Mouse (Mus musculus) cortical plate, adult 2 months (tissue): ENCODE results near the gene Yju2.

ENCODE experiments used
- CTCF ChIP-seq: fragments of 200-500 bp; IDR thresholded peaks from 2 replicates; pipeline ENCODE4 v1.5.1; 2011; ENCODE audit warnings: mild to moderate bottlenecking, control low read depth, low read length; ENCODE audit not compliant: insufficient read depth; ENCODE audit errors: extremely low read depth
- POLR2A ChIP-seq: fragments of 200-500 bp; IDR thresholded peaks from 2 replicates; pipeline ENCODE4 v1.6.1; 2011; ENCODE audit warnings: mild to moderate bottlenecking, low read length, control low read depth; ENCODE audit not compliant: insufficient read depth; ENCODE audit errors: extremely low read depth

GRCm38 (mm10) chr17:55953751-55954150 lies 5.1 kb upstream of the Yju2 start:
- no peak for TF ChIP-seq CTCF
- no peak for TF ChIP-seq POLR2A
